Mouse (Mus musculus) left cerebral cortex, postnatal 25 days (tissue): ENCODE measurements around the gene Cux1. TPM values are rescaled to one million over a fixed set of nuclear protein-coding genes. Genes with fewer than 3 reads are reported as not detected.
A peak's percentile ranks its signal among the peaks of the same experiment; 100 is the strongest.
"Not testable (repeated sequence)": the region's sequence is repeated elsewhere in the genome, so short reads cannot be mapped to it uniquely, and the experiment has no call there.

Experiments
- DNase-seq, 2 experiments: peaks; one replicate each; pipeline ENCODE4 v3.0.0; 2022; ENCODE audit warnings: low spot score in 2 of 2, mixed read lengths in 1 of 2
- intact Hi-C: fragments of 180-260 bp; cut with DNase I; formaldehyde crosslinking; loops from one replicate; pipeline ENCODE4 v1.15.1; 2025
- total RNA-seq, 2 experiments: library from RNA; stranded (reverse); gene quantifications; 2 replicates each; pipeline ENCODE4 v1.2.3; 2021

Gene Cux1
- total RNA-seq, 2 experiments from 2014 or later, result 105 to 121 TPM

- DNase-seq, result peak; percentile 10 to 17
- intact Hi-C loops, result no loop called here
Observed at GRCm38 (mm10) chr5:136243851-136244761, 323.2 kb downstream of the Cux1 start.

- intact Hi-C loops, result no loop called here
- DNase-seq, result no peak
Observed at GRCm38 (mm10) chr5:136241161-136241560, 326.1 kb downstream of the Cux1 start.

- no peak for DNase-seq
- intact Hi-C loops, result no loop called here
Observed at GRCm38 (mm10) chr5:136240381-136240780, 326.9 kb downstream of the Cux1 start.

- intact Hi-C loops, result no loop called here
- no peak for DNase-seq
Observed at GRCm38 (mm10) chr5:136237607-136238006, 329.7 kb downstream of the Cux1 start.

GRCm38 (mm10) chr5:136236611-136237010 lies 330.7 kb downstream of the Cux1 start:
- no peak for DNase-seq
- intact Hi-C loops, result no loop called here

- no peak for DNase-seq
- intact Hi-C loops, result no loop called here
Observed at GRCm38 (mm10) chr5:136230348-136231035, 336.8 kb downstream of the Cux1 start.

- DNase-seq, result no peak
- intact Hi-C loops, result no loop called here
Observed at GRCm38 (mm10) chr5:136226246-136226876, 340.9 kb downstream of the Cux1 start.

GRCm38 (mm10) chr5:136218585-136218984 lies 348.7 kb downstream of the Cux1 start:
- no peak for DNase-seq
- intact Hi-C loops, result no loop called here

- DNase-seq, result no peak
- intact Hi-C loops, result no loop called here
Observed at GRCm38 (mm10) chr5:136217932-136218381, 349.3 kb downstream of the Cux1 start.

- intact Hi-C loops, result no loop called here
- no peak for DNase-seq
Observed at GRCm38 (mm10) chr5:136217004-136217665, 350.2 kb downstream of the Cux1 start.

- DNase-seq, result no peak
- intact Hi-C loops, result no loop called here
Observed at GRCm38 (mm10) chr5:136215958-136216357, 351.3 kb downstream of the Cux1 start.

GRCm38 (mm10) chr5:136215211-136215610 lies 352.1 kb downstream of the Cux1 start:
- DNase-seq, result no peak
- intact Hi-C loops, result no loop called here

- intact Hi-C loops, result no loop called here
- no peak for DNase-seq
Observed at GRCm38 (mm10) chr5:136213716-136214115, 353.6 kb downstream of the Cux1 start.

- DNase-seq, result no peak
- intact Hi-C loops, result no loop called here
Observed at GRCm38 (mm10) chr5:136212716-136213115, 354.6 kb downstream of the Cux1 start.

- intact Hi-C loops, DNase-seq: not testable (repeated sequence)
Observed at GRCm38 (mm10) chr5:136211341-136212102, 355.8 kb downstream of the Cux1 start.

- DNase-seq, result no peak
- intact Hi-C loops, result no loop called here
Observed at GRCm38 (mm10) chr5:136210549-136210948, 356.7 kb downstream of the Cux1 start.

- intact Hi-C loops, result loop anchor here (1.0 to 5.0 kb wide), 3 partner anchors 51 to 555 kb away; no protein-coding TSS in a partner anchor
- peak; percentile 75 to 78 for DNase-seq
Observed at GRCm38 (mm10) chr5:136201832-136202231, 365.5 kb downstream of the Cux1 start.

GRCm38 (mm10) chr5:136199526-136199925 lies 367.8 kb downstream of the Cux1 start:
- DNase-seq, result no peak
- intact Hi-C loops, result no loop called here
